Mouse (Mus musculus) spleen, adult 2 months (tissue): ENCODE data around the gene Asic2.

Source experiments
- CTCF ChIP-seq: fragments of 200-500 bp; IDR thresholded peaks from 2 replicates; pipeline ENCODE4 v1.5.1; 2011; ENCODE audit warnings: mild to moderate bottlenecking, inconsistent platforms; ENCODE audit not compliant: insufficient read depth, insufficient read length, insufficient replicate concordance; ENCODE audit errors: extremely low read depth
- POLR2A ChIP-seq: fragments of 200-500 bp; IDR thresholded peaks from 2 replicates; pipeline ENCODE4 v1.6.1; 2011; ENCODE audit warnings: low read depth, low read length, inconsistent platforms

DNA sequence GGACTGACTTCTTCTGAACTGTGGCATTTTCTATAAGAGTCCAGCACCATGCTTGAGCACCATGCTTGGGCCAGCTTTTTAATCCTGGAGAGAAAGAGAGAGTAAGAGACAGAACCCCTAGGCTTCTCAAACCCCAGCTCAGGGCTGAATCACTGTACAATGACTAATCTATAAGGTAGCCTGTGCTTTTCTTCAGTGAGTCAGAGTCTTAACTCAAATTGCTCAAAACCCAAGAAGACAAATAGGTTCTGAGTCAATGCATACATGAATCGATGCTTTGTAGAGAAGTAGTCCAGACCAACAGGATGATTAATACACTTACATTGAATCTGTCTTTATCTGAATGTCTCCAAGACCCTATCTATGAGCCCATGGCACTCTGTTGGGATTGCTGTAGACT lies 59.5 kb downstream of the Asic2 start:
- TF ChIP-seq CTCF = no peak
- no peak for TF ChIP-seq POLR2A
